Mouse (Mus musculus) ovary, postnatal 14 days (tissue): ENCODE results near the gene Myh2.

Experiments
- DNase-seq: peaks from one replicate; pipeline ENCODE4 v3.0.0; 2022; ENCODE audit warnings: low spot score

The Myh2 gene

GRCm38 (mm10) chr11:67237481-67238079 lies 66.8 kb downstream of the Myh2 start, which contains the start of gene Myh4:
Myh4 (plus strand) TSS chr11:67238029.
- DNase-seq: no peak

- DNase-seq: no peak
Observed at GRCm38 (mm10) chr11:67241051-67241450, 70.2 kb downstream of the Myh2 start.
